Mouse (Mus musculus) CD4-positive, CD25-positive, alpha-beta regulatory T cell (primary cell): ENCODE data around the gene Glipr2. TPM values are rescaled to one million over a fixed set of nuclear protein-coding genes. Genes with fewer than 3 reads are reported as not detected.

Experiments used
- polyA plus RNA-seq: library from polyadenylated mRNA; unstranded; fragments of 100-300 nt; shearing (Covaris generic); gene quantifications from one replicate; pipeline ENCODE4 v1.2.1, GENCODE M21; 2017

The Glipr2 gene
- polyA plus RNA-seq: 219 TPM

DNA sequence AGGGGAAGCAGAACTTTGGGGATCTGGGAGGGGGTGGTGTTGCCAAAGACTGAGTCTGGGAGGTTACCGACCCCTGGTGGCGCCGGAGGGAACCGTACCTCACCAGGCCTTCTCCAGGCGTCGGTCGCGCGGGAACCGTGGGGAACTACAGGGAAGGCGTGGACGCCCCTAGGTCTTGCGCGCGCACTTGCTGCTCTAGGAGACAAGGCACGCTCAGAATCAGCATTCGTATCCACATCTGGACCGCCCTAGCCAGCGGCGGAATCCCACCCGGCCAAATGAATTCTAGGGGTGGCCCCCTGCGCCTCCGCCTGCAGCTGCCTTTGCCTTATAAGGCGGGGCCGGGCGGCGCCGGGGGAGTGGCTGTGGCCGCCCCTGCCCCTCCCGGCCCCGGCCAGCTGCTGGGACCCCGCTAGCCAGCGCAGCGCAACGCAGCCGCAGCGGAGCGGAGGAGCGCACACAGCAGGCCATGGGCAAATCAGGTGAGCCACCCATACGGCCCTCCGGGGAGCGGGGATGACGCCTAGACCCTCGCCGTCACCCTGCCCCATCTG lies at the start of gene Glipr2:
Glipr2 (plus strand) TSS at position 110 of the 554 bp plus-strand sequence.

DNA sequence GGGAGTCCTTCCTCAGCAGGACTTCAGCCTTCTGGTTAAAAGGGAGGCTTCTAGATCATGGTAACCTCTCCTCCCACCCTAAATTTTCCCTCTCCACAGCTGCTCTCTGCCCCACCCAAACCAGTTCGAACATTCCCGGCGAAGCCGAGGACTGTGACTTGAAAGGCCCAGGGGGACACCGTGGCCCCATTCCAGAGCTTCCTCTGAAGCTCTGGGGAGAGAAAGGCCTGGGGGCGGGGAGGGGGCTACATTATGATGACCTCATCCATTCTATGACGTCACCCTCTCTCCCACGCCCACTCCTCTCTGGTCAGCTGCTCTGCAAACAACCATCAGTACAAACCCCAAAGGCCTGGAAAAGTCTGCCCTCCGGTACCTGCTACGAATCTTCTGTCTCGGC lies 26.0 kb downstream of the Glipr2 start, which contains the start of gene Ccin:
Ccin (plus strand) TSS at position 303 of the 400 bp plus-strand sequence.

DNA sequence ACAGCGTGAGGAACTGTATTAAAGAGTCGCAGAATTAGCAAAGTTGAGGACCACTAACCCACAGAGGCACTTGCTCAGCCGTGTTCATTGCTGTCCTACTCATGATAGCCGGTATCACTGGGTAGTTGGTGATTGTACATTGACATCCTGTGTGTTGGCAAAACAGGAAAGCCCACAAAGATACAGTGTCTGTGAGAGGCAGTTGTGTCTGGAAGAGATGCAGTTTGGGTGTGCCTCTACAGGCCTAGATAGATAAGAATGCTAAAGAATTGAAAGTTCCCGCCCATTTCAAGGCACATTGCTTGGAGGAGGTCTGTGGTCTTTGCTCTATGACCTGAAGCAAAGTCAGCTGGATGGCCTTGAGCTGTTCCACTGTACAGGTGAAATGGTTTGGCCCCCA lies 46.9 kb downstream of the Glipr2 start, which contains the start of gene Clta:
Clta (plus strand) TSS at position 327 of the 400 bp plus-strand sequence.

Other genes with a start within 250 kb of the Glipr2 start
- not detected for gene Olfr71, start 247.1 kb upstream of the Glipr2 start, polyA plus RNA-seq
- not detected for gene Hrct1, start 230.2 kb upstream of the Glipr2 start, polyA plus RNA-seq
- 0.11 TPM for gene Spaar, start 227.4 kb upstream of the Glipr2 start, polyA plus RNA-seq
- not detected for gene Olfr159, start 186.4 kb upstream of the Glipr2 start, polyA plus RNA-seq
- not detected for gene Olfr156, start 133.5 kb upstream of the Glipr2 start, polyA plus RNA-seq
- gene Olfr157, start 117.2 kb upstream of the Glipr2 start, polyA plus RNA-seq: 0.10 TPM
- not detected for gene Olfr155, start 105.8 kb upstream of the Glipr2 start, polyA plus RNA-seq
- 6.3 TPM for gene Reck, start 81.9 kb upstream of the Glipr2 start, polyA plus RNA-seq
- not detected for gene Ccin, start 26.1 kb downstream of the Glipr2 start, polyA plus RNA-seq
- 155 TPM for gene Clta, start 47.1 kb downstream of the Glipr2 start, polyA plus RNA-seq
- 56.0 TPM for gene Gne, start 126.8 kb downstream of the Glipr2 start, polyA plus RNA-seq